Comparison of ENCODE assay signal across 21 mouse cellular contexts in genomic region chr17:68758936-68759335, GRCm38 (mm10).
"Had no signal": no experiment of that assay in that cellular context is flagged by ENCODE, and none has a peak within 500 bp of the region (broad histone marks: within the 10 kb centered on the region; RNA-seq: fewer than 3 reads in every experiment).

No protein-coding gene starts in this region.

- ATAC-seq: liver, postnatal 0 days; lung, postnatal 0 days; midbrain, embryonic 15.5 days had no signal

- H3K4me3 ChIP-seq: kidney, embryonic 15.5 days; limb, embryonic 12.5 days; limb, embryonic 15.5 days; midbrain, embryonic 12.5 days; midbrain, embryonic 15.5 days; neural tube, embryonic 13.5 days; stomach, embryonic 15.5 days had no signal

- H3K9me3 ChIP-seq: kidney, embryonic 15.5 days; limb, embryonic 12.5 days; limb, embryonic 15.5 days; midbrain, embryonic 12.5 days; midbrain, embryonic 15.5 days; neural tube, embryonic 13.5 days; stomach, embryonic 15.5 days had no signal

- DNase-seq: kidney, adult 11 months; kidney, adult 8-10 months; kidney, postnatal 10 days; kidney, postnatal 36 days; layer of hippocampus, postnatal 36 days; liver, postnatal 0 days; lung, embryonic 14.5 days; spleen, adult 18-20 months; thymus, adult 18-20 months; thymus, postnatal 36 days had no signal

- H3K9ac ChIP-seq: kidney, embryonic 15.5 days; limb, embryonic 12.5 days; limb, embryonic 15.5 days; liver, embryonic 14.5 days; liver, postnatal 0 days; lung, embryonic 14.5 days; midbrain, embryonic 12.5 days; midbrain, embryonic 15.5 days; neural tube, embryonic 13.5 days; stomach, embryonic 15.5 days had no signal

- H3K27ac ChIP-seq: kidney, embryonic 15.5 days; limb, embryonic 12.5 days; limb, embryonic 15.5 days; liver, embryonic 14.5 days; macrophage; midbrain, embryonic 12.5 days; midbrain, embryonic 15.5 days; neural tube, embryonic 13.5 days; stomach, embryonic 15.5 days had no signal

- H3K36me3 ChIP-seq: kidney, embryonic 15.5 days; limb, embryonic 12.5 days; limb, embryonic 15.5 days; midbrain, embryonic 12.5 days; midbrain, embryonic 15.5 days; neural tube, embryonic 13.5 days; stomach, embryonic 15.5 days had no signal

- H3K4me2 ChIP-seq: kidney, embryonic 15.5 days; limb, embryonic 12.5 days; limb, embryonic 15.5 days; liver, embryonic 11.5 days; lung, embryonic 14.5 days; midbrain, embryonic 12.5 days; midbrain, embryonic 15.5 days; neural tube, embryonic 13.5 days; stomach, embryonic 15.5 days had no signal

- H3K27me3 ChIP-seq: kidney, embryonic 15.5 days; limb, embryonic 12.5 days; limb, embryonic 15.5 days; midbrain, embryonic 12.5 days; midbrain, embryonic 15.5 days; neural tube, embryonic 13.5 days; stomach, embryonic 15.5 days had no signal

- H3K4me1 ChIP-seq: kidney, embryonic 15.5 days; limb, embryonic 12.5 days; limb, embryonic 15.5 days; midbrain, embryonic 12.5 days; midbrain, embryonic 15.5 days; neural tube, embryonic 13.5 days; stomach, embryonic 15.5 days had no signal
